Mouse (Mus musculus): ENCODE measurements around the gene D10Jhu81e. TPM values are rescaled to one million over a fixed set of nuclear protein-coding genes. Genes with fewer than 3 reads are reported as not detected.

D10Jhu81e gene
- total RNA-seq, 2 experiments from 2014 or later: 380 to 389 TPM

GRCm38 (mm10) chr10:78165256-78166005, 4.2 kb downstream of the D10Jhu81e start:
- DNase-seq: no peak
- intact Hi-C loops (cut with DNase I): loop anchor here (10.0 kb wide), 1 partner anchor 541 kb away; the partner anchor contains the start of gene Ube2g2

DNA sequence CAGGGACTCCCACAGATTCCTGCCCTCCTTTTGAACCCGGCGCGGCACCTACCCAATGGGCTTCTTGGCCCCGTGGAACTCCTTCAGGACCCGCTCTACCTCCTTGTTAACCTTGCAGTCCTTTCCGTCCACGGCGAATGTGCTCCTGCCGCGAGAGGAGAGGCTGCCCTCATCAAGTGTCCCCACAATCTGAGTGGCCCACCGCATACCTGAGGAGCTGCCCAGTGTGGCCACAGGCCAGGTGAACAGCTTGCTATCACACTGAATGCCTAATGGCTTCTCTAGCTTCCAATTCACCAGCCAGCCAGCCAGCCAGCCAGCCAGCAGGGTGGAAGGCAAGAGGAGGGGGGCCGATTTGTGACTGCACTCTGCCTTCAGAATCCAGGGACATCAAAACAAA, 4.8 kb downstream of the D10Jhu81e start:
- intact Hi-C loops (cut with DNase I): loop anchor here (10.0 kb wide), 1 partner anchor 540 kb away; the partner anchor contains the start of gene Ube2g2
- DNase-seq: no peak

GRCm38 (mm10) chr10:78163923-78164322, 5.7 kb downstream of the D10Jhu81e start:
- DNase-seq: peak; percentile 71 to 84
- intact Hi-C loops (cut with DNase I): loop anchor here (1.0 to 10.0 kb wide), 2 partner anchors 133 to 539 kb away; partner anchors contain the start of gene Ube2g2

DNA sequence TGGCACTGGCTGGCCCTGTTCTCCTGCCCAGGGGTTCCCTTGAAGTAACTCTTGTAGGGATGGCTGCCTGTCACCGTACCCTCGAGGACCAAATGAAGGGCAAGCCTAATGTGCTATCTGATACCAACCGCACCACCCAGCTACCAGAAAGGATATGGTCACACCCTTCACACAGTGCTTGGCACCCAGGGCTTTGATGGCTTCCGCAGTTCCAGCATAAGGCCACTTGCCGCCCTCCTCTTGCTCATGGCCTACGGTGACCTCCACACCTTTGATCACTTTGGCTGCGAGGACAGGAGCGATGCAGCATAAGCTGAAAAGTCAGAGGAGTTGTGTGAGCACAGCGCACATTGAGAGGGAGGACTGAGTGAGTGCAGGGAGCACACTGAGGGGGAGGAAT, 6.3 kb downstream of the D10Jhu81e start:
- intact Hi-C loops (cut with DNase I): loop anchor here (1.0 to 10.0 kb wide), 2 partner anchors 132 to 538 kb away; partner anchors contain the start of gene Ube2g2
- DNase-seq: no peak

- intact Hi-C loops (cut with DNase I): loop anchor here (1.0 to 10.0 kb wide), 2 partner anchors 131 to 538 kb away; partner anchors contain the start of gene Ube2g2
These were observed 6.9 kb downstream of the D10Jhu81e start for GRCm38 (mm10) chr10:78162646-78163045.

GRCm38 (mm10) chr10:78161096-78161495, 8.5 kb downstream of the D10Jhu81e start:
- intact Hi-C loops (cut with DNase I): loop anchor here (2.0 to 10.0 kb wide), 2 partner anchors 176 to 536 kb away; partner anchors contain the start of gene Ube2g2
- no peak for DNase-seq

More at GRCm38 (mm10) chr10:78162646-78163045, 6.9 kb downstream of the D10Jhu81e start:
- DNase-seq: no peak

DNA sequence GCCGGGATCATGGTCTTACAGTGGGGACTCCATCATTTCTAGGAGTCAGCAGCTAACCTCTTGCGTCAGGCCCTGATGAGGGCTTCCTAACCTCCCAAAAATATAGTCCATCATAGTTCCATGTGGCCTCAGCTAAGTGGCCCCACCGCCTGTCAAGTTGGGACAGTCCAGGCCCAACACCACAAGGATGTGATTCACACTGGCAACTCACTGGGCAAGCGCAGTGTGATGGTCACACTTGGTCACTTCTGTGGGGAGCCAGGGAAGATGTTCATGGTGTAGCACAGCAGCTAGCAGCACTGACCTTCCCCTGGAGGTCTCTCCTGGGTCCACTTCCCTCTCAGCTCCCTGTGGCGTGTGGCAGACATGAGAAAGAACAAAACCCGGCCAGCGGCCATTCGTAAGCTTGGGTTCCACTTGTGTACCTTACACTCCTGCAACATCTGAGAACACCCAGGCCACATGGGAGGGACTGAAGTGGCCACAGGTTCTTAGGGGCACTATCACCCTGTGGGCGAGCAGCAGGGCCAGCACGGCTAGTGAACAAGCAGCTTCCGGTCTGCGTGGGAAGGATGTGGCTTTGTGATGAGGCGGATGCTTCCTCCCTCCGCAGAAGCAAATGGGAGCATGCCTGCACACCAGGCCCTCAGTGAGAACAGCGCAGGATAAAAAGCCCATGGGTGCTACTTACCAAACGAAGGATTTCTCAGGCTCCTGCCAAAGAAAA, 9.1 kb downstream of the D10Jhu81e start:
- intact Hi-C loops (cut with DNase I): loop anchor here (1.0 to 10.0 kb wide), 3 partner anchors 91 to 536 kb away; partner anchors contain the start of genes Icosl and Ube2g2
- no peak for DNase-seq

DNA sequence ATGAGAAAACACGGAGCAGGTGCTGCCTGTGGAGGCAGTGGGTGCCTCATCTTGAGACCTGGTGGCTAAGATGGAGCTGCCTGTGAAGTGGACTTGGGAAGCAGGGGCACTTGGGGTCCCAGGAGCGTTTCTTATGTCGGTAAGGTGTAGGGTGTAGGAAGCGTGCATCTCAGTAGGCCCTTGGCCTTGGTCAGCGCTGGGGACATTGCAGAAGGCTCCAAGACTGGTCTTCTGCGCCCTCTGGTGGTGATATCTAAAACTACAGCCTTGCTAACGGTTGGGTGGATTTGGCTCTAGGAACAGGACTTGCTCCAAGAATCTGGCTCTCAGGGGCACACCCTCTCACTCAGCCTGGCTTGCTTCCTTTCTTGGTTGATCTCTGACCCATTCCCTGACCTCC, 9.7 kb downstream of the D10Jhu81e start:
- peak; percentile 86 to 92 for DNase-seq
- intact Hi-C loops (cut with DNase I): loop anchor here (1.0 to 10.0 kb wide), 3 partner anchors 91 to 535 kb away; partner anchors contain the start of genes Icosl and Ube2g2

- intact Hi-C loops (cut with DNase I): no loop called here
- DNase-seq: peak; percentile 65
These were observed 10.2 kb downstream of the D10Jhu81e start for GRCm38 (mm10) chr10:78159252-78159878.

GRCm38 (mm10) chr10:78158041-78158440, 11.5 kb downstream of the D10Jhu81e start:
- intact Hi-C loops (cut with DNase I): no loop called here

DNA sequence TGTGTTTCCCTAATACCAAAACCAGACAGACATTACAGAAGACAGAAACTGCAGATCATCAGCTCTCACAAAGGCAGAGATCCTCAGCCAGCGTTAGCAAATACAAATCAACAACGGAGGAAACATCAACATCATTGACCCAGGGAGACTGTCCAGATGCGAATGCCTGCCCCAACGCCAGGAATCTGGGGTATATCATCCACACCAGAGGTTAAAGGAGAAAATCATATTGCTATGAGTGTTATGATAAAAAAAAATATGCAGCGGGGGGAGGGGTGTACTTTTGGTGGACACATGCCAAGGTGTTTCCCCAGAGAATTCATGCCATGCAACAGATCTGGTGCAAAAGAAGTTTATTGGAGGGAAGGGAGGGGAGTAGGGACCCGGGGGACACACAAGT, 12.7 kb downstream of the D10Jhu81e start:
- intact Hi-C loops (cut with DNase I): no loop called here
- no peak for DNase-seq

More at GRCm38 (mm10) chr10:78158041-78158440, 11.5 kb downstream of the D10Jhu81e start:
- DNase-seq: no peak

- DNase-seq: no peak
- intact Hi-C loops (cut with DNase I): no loop called here
These were observed 20.5 kb downstream of the D10Jhu81e start for GRCm38 (mm10) chr10:78148834-78149766.

GRCm38 (mm10) chr10:78147908-78148441, 21.6 kb downstream of the D10Jhu81e start:
- DNase-seq: no peak
- intact Hi-C loops (cut with DNase I): no loop called here

DNA sequence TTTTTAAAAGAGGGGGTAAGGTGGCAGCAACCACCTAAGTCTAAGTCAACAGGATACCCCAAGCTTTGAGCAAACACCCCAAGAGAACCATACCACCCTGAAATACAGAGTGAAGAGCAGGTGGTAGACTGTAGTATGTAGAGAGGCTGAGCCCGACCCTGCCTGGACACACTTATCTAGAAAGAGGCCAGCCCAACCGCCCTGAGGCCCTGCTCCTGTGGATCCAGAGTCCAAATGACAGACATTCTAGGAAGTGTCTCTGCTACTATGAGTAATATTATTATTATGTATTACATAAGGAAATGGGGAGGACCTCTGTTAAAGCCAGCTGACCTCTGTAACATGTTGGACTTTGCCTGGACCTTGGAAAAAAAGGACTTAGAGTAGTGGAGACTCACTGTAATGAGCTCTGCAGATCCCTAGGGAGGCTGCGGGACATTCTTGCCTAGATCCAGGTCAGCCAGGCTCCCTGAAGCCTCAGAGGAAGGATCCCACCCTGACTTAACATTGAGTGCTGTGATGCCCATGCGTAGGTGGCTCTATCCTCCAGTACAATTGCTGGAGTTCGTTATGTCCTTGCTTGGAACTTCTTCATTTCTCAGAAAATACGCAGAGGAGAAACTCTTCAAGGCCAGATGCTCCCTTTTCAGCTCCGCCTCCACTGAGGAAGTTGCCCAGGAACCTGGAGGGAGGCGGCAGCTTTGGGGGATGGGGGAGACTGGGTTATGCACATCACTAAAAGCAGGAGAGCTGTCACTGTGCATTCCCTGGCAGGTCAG, 25.7 kb downstream of the D10Jhu81e start:
- intact Hi-C loops (cut with DNase I): no loop called here
- DNase-seq: no peak

GRCm38 (mm10) chr10:78140843-78141242, 28.7 kb downstream of the D10Jhu81e start:
- DNase-seq: no peak
- intact Hi-C loops (cut with DNase I): no loop called here

GRCm38 (mm10) chr10:78140251-78140600, 29.4 kb downstream of the D10Jhu81e start:
- intact Hi-C loops (cut with DNase I): no loop called here
- DNase-seq: no peak

DNA sequence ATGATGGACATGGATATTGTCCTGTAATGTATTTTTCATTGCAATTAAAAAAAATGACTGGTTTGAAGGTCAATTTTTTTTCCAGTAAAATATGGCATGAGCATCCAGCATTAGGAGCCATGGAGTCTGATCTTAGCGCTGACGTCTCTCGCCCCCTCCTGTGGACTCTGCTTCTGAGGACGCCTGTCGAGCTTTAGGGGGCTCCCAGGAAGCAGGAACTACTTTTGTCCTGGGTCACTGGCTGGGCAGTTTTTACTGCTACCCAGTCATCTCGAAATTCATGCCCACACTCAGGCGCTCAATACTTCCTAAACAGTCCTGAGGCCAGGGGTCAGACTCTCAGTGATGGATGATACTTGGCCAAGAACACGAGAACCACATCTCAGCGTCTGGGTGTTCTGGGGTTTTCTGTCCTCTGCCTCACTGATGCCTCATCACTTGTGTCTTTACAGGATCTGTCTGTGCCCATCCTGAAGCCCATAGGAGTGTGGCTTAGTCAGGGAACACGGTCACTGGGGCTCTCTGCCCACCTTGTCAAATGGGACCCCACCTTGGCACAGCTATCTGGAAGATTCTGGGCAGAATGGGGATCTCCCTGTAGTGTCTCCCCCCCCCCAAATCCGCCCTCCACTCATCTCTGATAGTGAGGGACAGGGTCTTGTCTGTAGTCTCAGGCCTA, 29.9 kb downstream of the D10Jhu81e start:
- DNase-seq: no peak
- intact Hi-C loops (cut with DNase I): no loop called here
